Mouse (Mus musculus): ENCODE measurements around the gene Fam81a.

The Fam81a gene

GRCm38 (mm10) chr9:70049839-70050238 lies 92.5 kb downstream of the Fam81a start:
- no peak for DNase-seq

GRCm38 (mm10) chr9:70049416-70049783 lies 93.0 kb downstream of the Fam81a start:
- DNase-seq: no peak

- DNase-seq: no peak
These were observed 93.5 kb downstream of the Fam81a start for GRCm38 (mm10) chr9:70048751-70049415.

- no peak for DNase-seq
These were observed 94.1 kb downstream of the Fam81a start for GRCm38 (mm10) chr9:70048280-70048679.

- no peak for DNase-seq
These were observed 94.5 kb downstream of the Fam81a start for GRCm38 (mm10) chr9:70047839-70048238.

- no peak for DNase-seq
These were observed 96.1 kb downstream of the Fam81a start for GRCm38 (mm10) chr9:70046255-70046654.

- DNase-seq: no peak
These were observed 97.5 kb downstream of the Fam81a start for GRCm38 (mm10) chr9:70044865-70045264.

GRCm38 (mm10) chr9:70042935-70043334 lies 99.4 kb downstream of the Fam81a start:
- DNase-seq: no peak

GRCm38 (mm10) chr9:70042137-70042536 lies 100.2 kb downstream of the Fam81a start:
- no peak for DNase-seq

- DNase-seq: no peak
These were observed 101.8 kb downstream of the Fam81a start for GRCm38 (mm10) chr9:70040570-70040969.

- no peak for DNase-seq
These were observed 102.6 kb downstream of the Fam81a start for GRCm38 (mm10) chr9:70039597-70040385.
